Mouse (Mus musculus) heart, postnatal 0 days (tissue): Measurements from ENCODE around the gene Capg.

Source experiments
- CTCF ChIP-seq: IDR thresholded peaks from 2 replicates; pipeline ENCODE4 v1.5.1; 2016; ENCODE audit warnings: antibody characterized with exemption, control low read depth, low read depth
- EP300 ChIP-seq: IDR thresholded peaks from 2 replicates; pipeline ENCODE4 v1.6.1; 2016; ENCODE audit warnings: antibody characterized with exemption, low read depth

GRCm38 (mm10) chr6:72600771-72601170 lies 56.6 kb downstream of the Capg start:
- TF ChIP-seq CTCF (no peak), EP300 (no peak)
